Mouse (Mus musculus) lung, adult 2 months (tissue): ENCODE data around the gene Eri3. TPM values are rescaled to one million over a fixed set of nuclear protein-coding genes. Genes with fewer than 3 reads are reported as not detected.

Source experiments
- DNase-seq: peaks from one replicate; pipeline ENCODE4 v3.0.0; 2022
- H3K4me1 ChIP-seq: fragments of 200-500 bp; 2 replicates; pipeline ENCODE4 v1.6.1; 2011; ENCODE audit warnings: low read length; ENCODE audit not compliant: control insufficient read depth, insufficient read depth
- H3K4me3 ChIP-seq: fragments of 200-500 bp; replicated peaks from 2 replicates; pipeline ENCODE3; 2011; ENCODE audit warnings: low read depth, mild to moderate bottlenecking, control low read depth, low read length; ENCODE audit errors: extremely low read depth
- CTCF ChIP-seq: fragments of 200-500 bp; IDR thresholded peaks from 2 replicates; pipeline ENCODE4 v1.5.1; 2011; ENCODE audit warnings: mild to moderate bottlenecking, low read length, control low read depth; ENCODE audit not compliant: insufficient read depth
- POLR2A ChIP-seq: fragments of 200-500 bp; IDR thresholded peaks from 2 replicates; pipeline ENCODE4 v1.6.1; 2011; ENCODE audit warnings: low read depth, mild to moderate bottlenecking, control low read depth, low read length, borderline replicate concordance; ENCODE audit errors: extremely low read depth
- WGBS: fragments of 180-500 bp; shearing (Covaris S2); methylation state at CpG from one replicate; pipeline ENCODE4 v1.1.7; 2018; 5-methylcytosine and 5-hydroxymethylcytosine counted together
- polyA plus RNA-seq: library from polyadenylated mRNA; depleted of rRNA; stranded (reverse); fragments of >200 nt; gene quantifications from 2 replicates; pipeline ENCODE4 v1.2.3, GENCODE M21; 2012

Eri3 gene
- polyA plus RNA-seq, 1 experiment: 74.3 TPM

DNA sequence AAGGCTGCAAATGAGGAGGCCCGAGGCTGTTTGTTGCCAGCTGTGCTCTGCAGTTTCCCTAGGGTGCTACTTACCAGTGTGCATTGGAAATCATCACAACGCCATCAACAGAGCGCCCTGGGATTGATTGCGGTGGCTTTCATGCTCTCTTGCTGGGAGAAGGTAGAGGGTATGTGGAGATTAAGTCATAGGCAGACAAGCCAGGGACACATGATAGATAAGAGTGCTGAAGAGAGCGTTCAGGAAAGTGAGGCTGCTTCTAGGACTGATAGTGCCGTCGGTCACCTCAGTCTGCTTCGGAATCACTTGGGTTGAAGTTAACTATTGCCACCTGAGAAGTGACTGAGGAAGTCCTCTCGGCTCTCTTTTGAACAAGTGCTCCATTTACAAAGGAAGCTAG lies 13.8 kb downstream of the Eri3 start:
- TF ChIP-seq CTCF: no peak
- TF ChIP-seq POLR2A: no peak
- no peak overlapping the region for H3K4me3 ChIP-seq
- no peaks in the 10 kb centered on the region for H3K4me1 ChIP-seq
- WGBS: 81% methylated on average over 9 of the region's 9 CpGs
- no peak for DNase-seq

DNA sequence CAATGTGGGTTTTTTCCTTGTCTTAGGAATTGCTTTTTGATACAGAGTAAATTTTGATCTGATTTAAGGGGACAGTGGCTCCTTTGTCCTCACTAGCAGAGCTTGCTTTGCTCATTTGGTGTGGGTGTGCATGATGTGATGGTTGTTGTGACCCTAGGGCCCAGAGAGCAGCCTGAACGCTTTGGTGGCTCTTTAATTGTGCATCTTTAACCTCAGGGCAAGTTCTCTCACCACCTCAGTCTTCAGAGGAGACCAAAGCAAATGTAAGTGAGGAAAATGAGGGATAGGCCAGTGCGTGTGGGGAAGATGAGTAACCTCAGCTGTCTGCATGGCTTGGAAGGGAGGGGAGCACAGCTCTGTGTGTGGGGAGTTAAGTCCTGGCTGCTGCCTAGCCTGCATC lies 18.7 kb downstream of the Eri3 start:
- no peak for TF ChIP-seq POLR2A
- no peak for TF ChIP-seq CTCF
- no peak for DNase-seq
- Histone ChIP-seq H3K4me3 (no peak overlapping the region), H3K4me1 (no peaks in the 10 kb centered on the region)
- WGBS: 78% methylated on average over 2 of the region's 2 CpGs

DNA sequence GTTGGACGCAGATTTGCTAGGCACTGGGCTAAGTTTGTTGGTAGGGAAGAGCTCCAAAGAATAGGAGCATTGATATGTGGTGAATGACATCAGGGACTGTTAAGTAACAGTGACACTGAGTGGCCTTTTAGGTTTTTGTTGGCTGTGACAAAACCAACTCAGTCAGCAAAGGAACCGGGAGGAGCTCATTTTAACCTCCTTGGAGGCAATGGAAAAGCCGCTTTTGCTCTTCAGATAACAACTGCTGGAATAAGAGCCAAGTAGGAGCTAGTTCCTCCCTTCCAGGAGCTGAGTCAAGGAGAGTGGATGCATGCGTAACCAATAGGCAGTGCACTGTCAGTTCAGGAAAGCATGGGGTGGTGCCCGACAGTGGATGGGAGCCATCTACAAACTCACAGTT lies 20.8 kb downstream of the Eri3 start:
- WGBS: 68% methylated on average over 5 of the region's 5 CpGs
- DNase-seq: no peak
- TF ChIP-seq CTCF: no peak
- no peak for TF ChIP-seq POLR2A
- no peak overlapping the region for H3K4me3 ChIP-seq
- H3K4me1 ChIP-seq: no peaks in the 10 kb centered on the region

DNA sequence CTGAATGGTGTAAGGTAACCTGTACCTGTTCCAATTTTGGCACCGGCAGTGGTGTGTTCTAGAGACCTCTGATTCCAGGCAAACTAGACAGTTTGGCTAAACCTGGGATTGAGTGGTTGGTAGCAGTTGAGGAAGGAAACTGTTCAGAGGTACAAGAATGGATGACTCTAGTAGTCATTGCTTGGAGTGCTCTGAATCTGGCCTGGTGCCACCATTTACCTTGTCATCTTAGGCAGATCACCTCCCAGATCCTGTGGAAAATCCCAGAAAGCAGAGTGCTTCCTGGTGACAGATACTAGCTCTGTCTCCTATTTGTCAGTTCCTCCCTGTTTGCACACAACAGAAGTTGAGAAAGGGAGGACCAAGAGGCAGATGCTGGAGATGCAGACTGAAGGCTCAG lies 27.4 kb downstream of the Eri3 start:
- Histone ChIP-seq H3K4me1 (no peaks in the 10 kb centered on the region), H3K4me3 (no peak overlapping the region)
- 76% methylated on average over 1 of the region's 1 CpGs for WGBS
- TF ChIP-seq CTCF (no peak), POLR2A (no peak)
- no peak for DNase-seq

DNA sequence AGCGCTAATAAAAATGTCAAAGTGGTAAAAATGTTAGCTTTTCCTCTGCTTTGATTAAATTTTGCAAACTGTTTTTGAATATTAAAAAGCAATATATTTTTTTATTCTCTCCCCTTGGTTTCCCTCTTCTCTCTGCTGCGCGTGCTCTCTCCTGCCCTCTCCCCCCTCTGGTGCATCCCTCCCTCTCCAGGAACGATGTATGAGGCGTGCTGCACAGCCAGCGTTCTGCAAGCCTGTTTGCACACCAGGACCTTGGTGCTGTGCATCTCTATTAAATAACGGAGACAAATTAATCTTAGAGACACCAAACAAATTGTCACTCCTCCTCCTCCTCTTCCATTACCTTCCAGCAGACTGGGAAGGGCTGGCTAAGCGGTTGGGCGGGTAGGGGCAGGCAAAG lies 31.5 kb downstream of the Eri3 start:
- H3K4me3 ChIP-seq: no peak overlapping the region
- no peak for DNase-seq
- TF ChIP-seq POLR2A (no peak), CTCF (no peak)
- 83% methylated on average over 9 of the region's 9 CpGs for WGBS
- H3K4me1 ChIP-seq: no peaks in the 10 kb centered on the region

DNA sequence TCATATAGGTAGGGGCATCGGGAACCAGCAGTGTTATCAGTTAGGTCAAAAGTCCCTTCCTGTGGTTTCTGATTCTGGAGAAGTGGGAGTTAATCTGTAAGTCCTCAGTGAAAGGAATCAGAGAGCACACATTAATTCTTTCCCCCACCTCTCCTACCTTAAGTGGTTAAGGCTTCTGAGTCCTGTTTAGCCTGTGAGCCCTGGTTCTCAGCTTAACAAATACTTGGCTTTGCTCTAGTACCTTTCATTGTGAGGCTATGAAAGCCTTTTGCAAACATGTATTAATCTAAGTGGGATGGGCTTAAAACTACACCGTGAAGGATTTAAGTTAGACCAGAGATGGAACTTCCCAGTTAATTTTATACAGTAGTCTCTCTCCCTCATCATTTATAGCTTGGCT lies 35.8 kb downstream of the Eri3 start:
- 49% methylated on average over 2 of the region's 2 CpGs for WGBS
- H3K4me3 ChIP-seq: no peak overlapping the region
- TF ChIP-seq CTCF: no peak
- no peak for TF ChIP-seq POLR2A
- H3K4me1 ChIP-seq: no peaks in the 10 kb centered on the region
- DNase-seq: no peak

DNA sequence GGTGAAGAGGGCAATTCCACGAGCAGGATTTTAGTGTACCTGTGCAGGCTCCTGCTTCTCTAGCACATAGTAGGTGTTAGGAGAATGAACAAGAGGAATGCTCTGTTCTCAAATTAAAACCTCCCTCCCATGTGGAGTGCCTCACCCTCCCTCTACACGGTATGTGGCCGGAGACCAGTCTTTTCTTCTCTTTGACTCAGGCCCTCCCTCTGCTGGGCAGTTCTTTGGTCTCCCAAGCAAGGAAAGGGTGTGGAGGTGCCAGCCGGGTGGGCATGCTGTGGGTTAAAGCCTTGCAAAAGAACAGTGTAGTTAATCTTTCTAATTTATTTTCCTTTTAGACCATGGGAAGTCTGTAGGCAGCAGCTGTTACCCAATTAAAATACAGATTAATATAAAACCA lies 37.3 kb downstream of the Eri3 start:
- Histone ChIP-seq H3K4me3 (no peak overlapping the region), H3K4me1 (no peaks in the 10 kb centered on the region)
- WGBS: 52% methylated on average over 4 of the region's 4 CpGs
- TF ChIP-seq POLR2A (no peak), CTCF (0 out of 2 replicates have a peak, but pooled peaks have one; percentile 13)
- no peak for DNase-seq

DNA sequence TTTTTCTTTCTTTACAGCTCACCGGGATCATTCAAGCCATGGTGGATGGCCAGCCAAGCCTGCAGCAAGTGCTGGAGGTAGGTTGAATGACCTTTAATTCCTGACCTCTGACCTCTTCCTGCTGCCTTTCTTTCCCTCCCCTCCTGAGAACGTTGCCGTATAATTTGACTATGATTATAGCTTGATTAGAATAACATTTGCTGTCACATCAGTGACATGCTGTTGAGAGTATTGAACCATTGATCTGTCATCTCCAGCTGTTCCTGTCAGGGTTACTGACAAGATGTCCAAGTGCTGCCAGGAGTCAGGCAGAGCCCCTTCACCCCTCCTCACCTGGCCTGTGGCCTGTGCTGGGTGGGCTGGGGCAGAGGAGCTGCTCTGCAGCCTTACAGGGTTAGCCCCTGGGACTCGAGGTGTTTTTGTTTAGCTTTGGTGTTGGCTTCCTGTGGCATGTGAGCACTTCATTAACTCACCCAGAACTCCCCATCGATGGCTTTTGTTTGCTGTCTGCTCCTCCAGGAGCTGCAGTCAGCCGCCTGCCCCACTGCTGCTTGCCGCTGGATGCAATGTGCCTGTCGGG lies 39.0 kb downstream of the Eri3 start:
- DNase-seq: no peak
- H3K4me3 ChIP-seq: no peak overlapping the region
- H3K4me1 ChIP-seq: no peaks in the 10 kb centered on the region
- TF ChIP-seq POLR2A: no peak
- no peak for TF ChIP-seq CTCF
- 51% methylated on average over 8 of the region's 8 CpGs for WGBS

DNA sequence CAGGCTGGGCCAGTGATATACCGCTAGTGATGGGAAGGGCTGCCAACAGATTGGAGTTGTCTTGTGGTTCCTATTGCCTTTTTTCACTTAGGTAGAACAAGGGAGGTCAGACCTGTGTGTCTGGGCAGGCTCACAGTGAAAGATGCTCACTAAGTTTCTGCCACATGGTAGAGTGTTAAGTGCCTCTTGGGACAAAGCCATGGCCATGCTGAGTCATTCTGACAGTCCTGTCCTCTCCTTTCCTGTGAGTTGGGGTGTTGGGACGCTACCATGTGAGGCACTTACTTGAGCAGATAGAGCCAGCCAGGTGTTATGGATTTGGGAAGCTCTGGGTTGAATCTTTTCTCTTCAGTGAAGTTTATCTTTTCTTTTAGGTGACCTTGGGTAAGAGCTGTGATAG lies 40.6 kb downstream of the Eri3 start:
- TF ChIP-seq CTCF (no peak), POLR2A (no peak)
- Histone ChIP-seq H3K4me1 (no peaks in the 10 kb centered on the region), H3K4me3 (no peak overlapping the region)
- 75% methylated on average over 2 of the region's 2 CpGs for WGBS
- no peak for DNase-seq

DNA sequence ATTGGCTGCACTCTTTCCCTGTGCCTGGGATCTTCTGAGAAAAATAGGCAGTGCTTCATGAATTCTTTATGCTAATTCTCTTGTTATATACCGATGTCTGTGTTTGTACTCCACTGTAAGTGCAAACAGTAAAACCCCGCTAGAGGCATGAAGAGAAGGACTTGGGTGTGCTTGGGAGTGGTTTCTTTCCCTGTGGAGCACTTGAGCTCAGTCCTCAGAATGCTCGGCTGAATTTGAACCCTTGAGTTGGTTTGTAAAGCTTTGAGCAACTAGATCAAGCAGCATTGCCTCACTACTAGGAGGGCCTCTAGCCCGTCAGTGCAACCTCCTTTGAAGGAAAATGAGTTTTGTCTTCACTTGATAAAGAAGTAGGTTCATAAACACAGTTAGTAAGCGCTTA lies 42.0 kb downstream of the Eri3 start:
- 76% methylated on average over 5 of the region's 5 CpGs for WGBS

DNA sequence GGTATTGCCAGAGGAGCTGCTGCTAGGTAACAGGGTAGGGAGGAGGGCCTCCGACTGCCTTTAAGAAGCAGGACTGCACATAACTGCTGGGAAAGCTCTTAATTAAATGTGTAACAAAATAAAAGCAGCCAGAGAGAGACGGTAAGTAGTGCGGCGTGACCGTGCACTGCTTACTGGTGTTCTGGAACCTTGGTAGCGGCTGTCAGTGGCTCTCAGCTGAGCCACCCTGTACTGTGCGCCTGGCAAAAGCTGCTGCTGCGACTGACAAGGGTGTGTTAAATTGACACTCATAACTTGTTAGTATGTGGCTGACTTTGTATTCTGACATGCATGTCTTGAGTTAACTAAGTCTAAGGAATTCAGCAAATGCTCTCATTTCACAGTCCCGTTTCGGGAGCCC lies 45.1 kb downstream of the Eri3 start:
- H3K4me3 ChIP-seq: no peak overlapping the region
- WGBS: 91% methylated on average over 10 of the region's 10 CpGs
- H3K4me1 ChIP-seq: no peaks in the 10 kb centered on the region
- DNase-seq: no peak
- no peak for TF ChIP-seq CTCF
- TF ChIP-seq POLR2A: no peak

More for the DNA sequence above, 42.0 kb downstream of the Eri3 start:
- no peak for TF ChIP-seq CTCF
- TF ChIP-seq POLR2A: no peak
- Histone ChIP-seq H3K4me1 (no peaks in the 10 kb centered on the region), H3K4me3 (no peak overlapping the region)
- DNase-seq: no peak

DNA sequence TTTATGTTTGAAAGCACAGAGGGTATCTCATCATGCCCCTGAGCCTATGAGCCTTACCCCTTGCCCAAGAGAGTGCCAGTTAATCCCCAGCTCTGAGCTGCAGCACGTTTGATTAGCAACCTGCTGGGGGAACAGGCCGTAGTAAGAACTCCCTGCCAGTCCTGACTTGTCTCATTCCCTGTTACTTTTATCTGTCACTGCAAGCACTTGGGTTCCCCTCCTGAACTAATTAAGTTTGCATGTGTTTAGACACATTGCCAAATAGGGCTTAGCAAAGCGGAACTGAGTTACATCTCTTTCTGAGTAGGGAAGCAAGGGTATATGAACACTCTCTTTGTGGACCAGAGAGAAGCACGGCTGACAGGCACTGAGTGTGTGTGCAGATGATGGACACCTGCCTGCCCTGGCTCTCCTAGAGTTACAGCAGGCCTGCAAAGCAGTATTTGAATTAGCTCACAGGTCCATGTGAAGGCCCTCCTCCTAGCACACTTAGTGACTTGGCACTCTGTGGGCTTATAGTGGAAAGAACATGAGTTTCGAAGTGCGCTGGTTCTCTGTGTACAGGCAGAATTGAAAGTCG lies 49.9 kb downstream of the Eri3 start:
- TF ChIP-seq CTCF: no peak
- TF ChIP-seq POLR2A: no peak
- DNase-seq: no peak
- WGBS: 77% methylated on average over 7 of the region's 7 CpGs
- no peak overlapping the region for H3K4me3 ChIP-seq
- no peaks in the 10 kb centered on the region for H3K4me1 ChIP-seq
